Mouse (Mus musculus) lung, postnatal 0 days (tissue): ENCODE results near the gene Tcf20. TPM values are rescaled to one million over a fixed set of nuclear protein-coding genes. Genes with fewer than 3 reads are reported as not detected.

ENCODE experiments used
- ATAC-seq: fragments of 200-750 bp; cut with Nextera tagmentation; 2 replicates; pipeline ENCODE4 v1.8.0; 2017; ENCODE audit warnings: moderate library complexity
- DNase-seq: peaks from one replicate; pipeline ENCODE4 v3.0.0-alpha.2; 2016; ENCODE audit warnings: low spot score
- H3K27ac ChIP-seq: fragments of 300-500 bp; sonication (generic); 2 replicates; pipeline ENCODE4 v1.5.1; 2014; ENCODE audit warnings: antibody characterized with exemption, mild to moderate bottlenecking, low read length, mixed read lengths
- H3K27me3 ChIP-seq: fragments of 300-500 bp; sonication (generic); replicated peaks from 2 replicates; pipeline ENCODE4 v1.6.1; 2014; ENCODE audit warnings: low read length, mixed read lengths; ENCODE audit not compliant: insufficient read depth
- H3K36me3 ChIP-seq: fragments of 300-500 bp; sonication (generic); 2 replicates; pipeline ENCODE4 v1.6.1; 2014; ENCODE audit warnings: low read length, mixed read lengths; ENCODE audit not compliant: insufficient read depth
- H3K4me1 ChIP-seq: fragments of 300-500 bp; sonication (generic); 2 replicates; pipeline ENCODE4 v1.6.1; 2014; ENCODE audit warnings: antibody characterized with exemption, low read depth, low read length, mixed read lengths; ENCODE audit not compliant: insufficient read depth
- H3K4me2 ChIP-seq: fragments of 300-500 bp; sonication (generic); replicated peaks from 2 replicates; pipeline ENCODE4 v1.6.1; 2014; ENCODE audit warnings: low read depth, mild to moderate bottlenecking, low read length, moderate library complexity, mixed read lengths
- H3K4me3 ChIP-seq: fragments of 300-500 bp; sonication (generic); 2 replicates; pipeline ENCODE4 v1.5.1; 2014; ENCODE audit warnings: low read depth, low read length
- H3K9ac ChIP-seq: fragments of 300-500 bp; sonication (generic); replicated peaks from 2 replicates; pipeline ENCODE4 v1.6.1; 2014; ENCODE audit warnings: low read depth, mild to moderate bottlenecking
- H3K9me3 ChIP-seq: fragments of 300-500 bp; sonication (generic); 2 replicates; pipeline ENCODE4 v1.6.1; 2016; ENCODE audit warnings: low read length, mixed read lengths
- CTCF ChIP-seq: IDR thresholded peaks from 2 replicates; pipeline ENCODE4 v1.5.1; 2016; ENCODE audit warnings: antibody characterized with exemption, mild to moderate bottlenecking
- EP300 ChIP-seq: IDR thresholded peaks from 2 replicates; pipeline ENCODE4 v1.6.1; 2016; ENCODE audit warnings: antibody characterized with exemption, mild to moderate bottlenecking, control low read depth
- WGBS: fragments of 180-500 bp; shearing (Covaris S2); extraction: QIAGEN DNeasy Blood & Tissue Kit; methylation state at CpG from one replicate; pipeline ENCODE4 v1.1.7; 2014; 5-methylcytosine and 5-hydroxymethylcytosine counted together
- polyA plus RNA-seq: library from polyadenylated mRNA; unstranded; fragments of >200 nt; fragmentation: Nextera tagmentation; extraction: Ambion mirVana; gene quantifications from 2 replicates; pipeline ENCODE4 v1.2.1, GENCODE M21; 2015

The Tcf20 gene
- polyA plus RNA-seq, 1 experiment from 2014 or later, result 6.1 TPM

DNA sequence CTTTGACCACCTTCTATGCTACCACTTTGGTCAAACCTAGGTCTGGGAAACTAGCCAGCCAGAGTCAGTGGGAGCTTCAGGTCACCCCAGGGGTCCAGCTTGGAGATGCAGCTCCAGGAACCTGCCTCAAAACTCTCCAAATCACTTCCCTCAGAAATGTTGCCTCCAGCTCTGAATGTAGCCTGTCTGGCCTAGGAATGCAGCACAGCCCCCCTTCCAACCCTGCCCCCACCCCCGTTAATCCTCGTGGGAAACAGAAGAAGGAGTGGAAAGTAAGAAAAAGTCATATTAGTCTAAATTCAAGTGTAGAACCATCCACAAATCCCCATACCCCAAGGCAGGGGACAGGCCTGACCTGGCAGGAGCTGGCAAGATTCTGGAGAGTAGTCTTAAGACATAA is 79.2 kb downstream of the Tcf20 start:
- TF ChIP-seq EP300 (no peak), CTCF (no peak)
- Histone ChIP-seq H3K27ac (no peak overlapping the region), H3K27me3 (0 out of 2 replicates have a peak, but pooled peaks cover 4% of the 10 kb centered on the region), H3K9ac (no peak overlapping the region), H3K4me1 (no peaks in the 10 kb centered on the region), H3K36me3 (no peaks in the 10 kb centered on the region), H3K4me3 (no peak overlapping the region), H3K9me3 (no peaks in the 10 kb centered on the region), H3K4me2 (no peak overlapping the region)
- ATAC-seq (no peak), DNase-seq (no peak)
- 21% methylated on average over 2 of the region's 2 CpGs for WGBS

DNA sequence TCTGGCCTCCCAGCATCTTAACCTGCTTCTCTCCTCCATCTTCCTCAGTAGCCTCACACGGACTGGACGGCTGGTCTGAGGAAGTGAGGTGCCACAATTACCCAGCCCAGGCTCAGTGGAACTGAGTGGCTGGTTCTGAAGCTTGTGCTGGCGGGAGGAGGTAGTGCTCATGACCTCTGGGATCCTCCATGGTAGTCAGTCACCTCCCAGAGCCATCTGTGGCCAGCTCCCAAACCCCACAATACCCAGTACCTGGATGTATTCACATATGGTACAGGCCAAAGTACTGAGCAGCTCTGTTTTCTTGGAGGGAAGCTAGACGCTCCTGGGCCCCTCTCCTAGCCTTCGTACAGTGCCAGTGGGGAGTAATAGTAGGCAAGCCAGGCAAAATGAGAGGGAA is 80.4 kb downstream of the Tcf20 start:
- DNase-seq, result no peak
- TF ChIP-seq CTCF (no peak), EP300 (no peak)
- WGBS, result 86% methylated on average over 5 of the region's 5 CpGs

DNA sequence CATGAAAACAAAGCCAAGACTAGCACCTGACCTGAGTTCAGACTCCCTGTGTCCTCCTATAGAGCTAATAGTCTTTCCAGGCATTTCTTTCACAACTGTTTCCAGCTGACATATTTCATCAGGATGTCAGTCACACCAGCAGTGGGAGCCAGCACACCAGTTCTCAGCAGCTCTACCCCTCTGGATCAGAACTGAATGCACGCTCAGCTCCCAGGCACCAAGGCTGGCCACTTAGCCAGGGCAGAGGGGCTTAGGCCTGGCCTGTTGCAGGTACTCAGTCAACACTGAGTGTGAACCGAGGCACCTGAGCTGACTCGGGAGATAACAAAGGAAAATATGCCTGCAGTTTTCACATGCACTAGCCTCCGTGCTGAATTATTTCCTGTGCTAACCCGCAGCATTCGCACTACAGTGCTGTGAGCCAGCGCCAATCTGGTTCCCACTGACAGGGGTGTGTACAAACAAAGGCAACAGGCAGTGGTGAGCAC is 81.1 kb downstream of the Tcf20 start:
- Histone ChIP-seq H3K27ac (no peak overlapping the region), H3K27me3 (no peaks in the 10 kb centered on the region), H3K9me3 (no peaks in the 10 kb centered on the region), H3K4me3 (no peak overlapping the region), H3K4me2 (no peak overlapping the region), H3K4me1 (no peaks in the 10 kb centered on the region), H3K9ac (no peak overlapping the region), H3K36me3 (no peaks in the 10 kb centered on the region)
- peak; percentile 57 for DNase-seq
- peak; percentile 38 for ATAC-seq
- 41% methylated on average over 7 of the region's 7 CpGs for WGBS
- TF ChIP-seq EP300 (no peak), CTCF (peak; percentile 61)

More for the DNA sequence above, 80.4 kb downstream of the Tcf20 start:
- ATAC-seq, result no peak
- Histone ChIP-seq H3K4me2 (no peak overlapping the region), H3K9me3 (no peaks in the 10 kb centered on the region), H3K36me3 (no peaks in the 10 kb centered on the region), H3K9ac (no peak overlapping the region), H3K27ac (no peak overlapping the region), H3K4me3 (no peak overlapping the region), H3K27me3 (no peaks in the 10 kb centered on the region), H3K4me1 (no peaks in the 10 kb centered on the region)

DNA sequence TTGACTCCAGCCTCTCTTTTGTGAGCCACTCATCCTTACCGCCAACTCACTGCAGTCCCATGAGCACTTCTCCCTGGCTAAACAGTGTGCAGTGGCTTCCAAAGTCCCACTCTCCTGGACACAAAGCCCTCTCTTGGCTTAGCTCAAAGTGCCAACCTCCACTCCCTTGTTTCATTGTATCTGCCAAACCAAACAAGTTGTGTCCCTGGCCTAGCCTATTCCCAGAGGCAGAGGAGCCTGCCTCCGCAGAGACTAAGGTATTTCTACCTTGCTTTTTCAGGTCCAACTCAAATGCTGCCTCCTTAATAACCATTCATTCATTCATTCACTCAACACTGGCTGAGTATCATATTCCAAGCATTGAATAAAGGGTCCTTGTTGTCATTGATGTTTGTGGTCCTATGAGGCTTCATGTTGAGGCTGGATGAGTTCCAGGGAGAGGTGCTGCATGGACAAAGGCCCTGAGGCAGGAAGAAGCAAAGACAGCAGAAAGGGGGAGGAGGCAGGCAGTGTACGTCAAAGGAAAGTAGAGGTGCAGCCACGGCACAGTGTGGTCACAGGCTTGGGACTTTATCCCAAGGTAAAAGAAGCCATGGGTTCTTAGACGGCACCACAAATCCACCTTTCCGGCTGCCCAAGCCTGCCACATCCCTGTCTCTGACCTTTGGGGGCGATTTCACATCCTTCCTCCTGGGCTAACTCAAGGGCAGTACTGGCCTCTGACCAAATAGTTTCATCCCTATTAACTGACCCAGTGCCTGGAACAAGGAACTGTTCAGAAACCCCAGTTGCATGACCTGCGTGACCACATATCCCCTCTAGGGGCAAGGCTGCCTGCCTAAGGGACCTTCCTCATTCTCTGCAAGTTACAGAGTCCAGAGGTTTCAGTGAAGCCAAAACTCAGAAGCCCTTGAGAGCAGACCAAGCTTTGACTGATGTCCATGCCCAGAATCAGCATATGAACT is 82.0 kb downstream of the Tcf20 start:
- no peak overlapping the region for H3K4me2 ChIP-seq
- no peak overlapping the region for H3K4me3 ChIP-seq
- no peaks in the 10 kb centered on the region for H3K27me3 ChIP-seq
- H3K36me3 ChIP-seq, result no peaks in the 10 kb centered on the region
- no peaks in the 10 kb centered on the region for H3K9me3 ChIP-seq
- WGBS, result 74% methylated on average over 8 of the region's 8 CpGs
- no peak overlapping the region for H3K9ac ChIP-seq
- H3K4me1 ChIP-seq, result no peaks in the 10 kb centered on the region; the same call in 1 of the 2 replicates
- ATAC-seq (peak; percentile 28; the same call in 1 of the 2 replicates), DNase-seq (peak; percentile 34)
- TF ChIP-seq CTCF (0 out of 2 replicates have a peak, but pooled peaks have one; percentile 16), EP300 (no peak)
- H3K27ac ChIP-seq, result no peak overlapping the region

DNA sequence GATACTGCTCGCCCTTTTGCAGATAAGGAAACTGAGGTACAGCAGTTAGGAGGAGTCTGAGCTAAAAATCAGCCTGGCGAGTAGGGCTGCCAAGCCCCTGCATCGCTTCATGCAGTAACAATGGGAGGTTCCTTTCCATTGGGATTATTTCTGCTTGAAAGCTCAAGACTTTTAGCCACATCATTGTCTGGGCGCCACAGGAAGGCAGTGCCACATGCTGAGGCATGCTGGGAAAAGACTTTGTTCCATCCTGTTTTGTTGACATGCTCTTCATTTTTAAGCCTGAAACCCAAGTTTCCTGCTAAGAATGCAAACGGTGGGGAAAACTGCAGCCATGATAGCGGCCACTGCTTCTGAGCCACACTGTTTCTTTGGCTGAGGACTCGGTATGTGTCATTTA is 83.1 kb downstream of the Tcf20 start:
- Histone ChIP-seq H3K9ac (no peak overlapping the region), H3K27me3 (no peaks in the 10 kb centered on the region), H3K9me3 (no peaks in the 10 kb centered on the region), H3K4me3 (no peak overlapping the region), H3K4me2 (no peak overlapping the region), H3K36me3 (no peaks in the 10 kb centered on the region), H3K4me1 (no peaks in the 10 kb centered on the region; the same call in 1 of the 2 replicates), H3K27ac (no peak overlapping the region)
- DNase-seq (no peak), ATAC-seq (no peak)
- 67% methylated on average over 7 of the region's 7 CpGs for WGBS
- no peak for TF ChIP-seq CTCF
- TF ChIP-seq EP300, result no peak

DNA sequence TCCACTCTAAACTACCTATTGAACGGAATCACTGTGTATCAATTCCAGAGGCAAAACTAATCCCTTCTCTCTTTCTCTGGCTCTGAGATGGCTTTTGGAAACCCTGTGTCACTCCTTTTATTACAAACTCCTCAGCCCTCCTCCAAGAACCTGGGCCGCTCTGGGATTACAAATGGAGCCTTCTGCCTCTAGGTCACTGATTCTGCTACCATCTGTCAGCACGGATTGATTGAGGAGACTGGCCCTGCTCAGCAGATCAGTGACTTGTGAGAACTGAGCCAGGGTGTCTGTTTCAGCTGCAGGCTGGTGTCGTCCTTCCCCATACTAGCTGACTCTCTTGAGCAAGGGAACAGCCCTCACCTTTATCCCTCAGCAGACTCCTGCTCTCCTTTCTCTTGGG is 85.2 kb downstream of the Tcf20 start:
- ATAC-seq, result no peak
- TF ChIP-seq EP300 (no peak), CTCF (no peak)
- no peak overlapping the region for H3K4me3 ChIP-seq
- H3K4me2 ChIP-seq, result no peak overlapping the region
- H3K4me1 ChIP-seq, result peaks cover 6% of the 10 kb centered on the region; the same call in 1 of the 2 replicates
- H3K27me3 ChIP-seq, result no peaks in the 10 kb centered on the region
- WGBS, result 72% methylated on average over 4 of the region's 4 CpGs
- H3K9ac ChIP-seq, result no peak overlapping the region
- H3K9me3 ChIP-seq, result no peaks in the 10 kb centered on the region
- no peak overlapping the region for H3K27ac ChIP-seq
- no peak for DNase-seq
- no peaks in the 10 kb centered on the region for H3K36me3 ChIP-seq
